Mouse (Mus musculus) heart, postnatal 25 days (tissue): ENCODE results near the gene Rnf169. TPM values are rescaled to one million over a fixed set of nuclear protein-coding genes. Genes with fewer than 3 reads are reported as not detected.
"Not testable (repeated sequence)": the region's sequence is repeated elsewhere in the genome, so short reads cannot be mapped to it uniquely, and the experiment has no call there.

Experiments used
- DNase-seq: peaks from one replicate; pipeline ENCODE4 v3.0.0; 2022; ENCODE audit warnings: low spot score
- intact Hi-C: fragments of 180-260 bp; cut with DNase I; formaldehyde crosslinking; loops from one replicate; pipeline ENCODE4 v1.15.1; 2025
- total RNA-seq, 2 experiments: library from RNA; stranded (reverse); gene quantifications; 2 replicates each; pipeline ENCODE4 v1.2.3; 2021

Gene Rnf169
- total RNA-seq, 2 experiments from 2014 or later = 9.8 to 10.2 TPM

- intact Hi-C loops = no loop called here
These were observed 22.9 kb downstream of the Rnf169 start for GRCm38 (mm10) chr7:99957226-99957965.

DNA sequence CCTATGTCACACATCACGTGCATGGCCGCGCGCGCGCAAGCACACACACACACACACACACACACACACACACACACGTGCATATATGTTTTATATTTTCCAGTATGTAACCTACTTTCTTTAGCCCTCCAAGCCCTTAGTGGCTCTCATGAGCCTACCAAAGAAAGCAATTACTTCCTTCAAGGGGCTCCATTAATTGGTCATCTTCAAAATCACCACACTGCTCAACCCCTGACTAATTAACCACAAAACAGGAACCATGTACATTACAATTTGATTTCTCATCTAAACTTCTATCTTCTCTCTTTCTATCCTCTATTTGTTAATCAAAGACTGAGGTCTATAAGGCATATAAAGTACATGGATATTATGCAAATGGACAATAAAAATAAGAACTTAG is 24.2 kb downstream of the Rnf169 start:
- DNase-seq = no peak
- intact Hi-C loops = no loop called here

More at GRCm38 (mm10) chr7:99957226-99957965, 22.9 kb downstream of the Rnf169 start:
- no peak for DNase-seq

DNA sequence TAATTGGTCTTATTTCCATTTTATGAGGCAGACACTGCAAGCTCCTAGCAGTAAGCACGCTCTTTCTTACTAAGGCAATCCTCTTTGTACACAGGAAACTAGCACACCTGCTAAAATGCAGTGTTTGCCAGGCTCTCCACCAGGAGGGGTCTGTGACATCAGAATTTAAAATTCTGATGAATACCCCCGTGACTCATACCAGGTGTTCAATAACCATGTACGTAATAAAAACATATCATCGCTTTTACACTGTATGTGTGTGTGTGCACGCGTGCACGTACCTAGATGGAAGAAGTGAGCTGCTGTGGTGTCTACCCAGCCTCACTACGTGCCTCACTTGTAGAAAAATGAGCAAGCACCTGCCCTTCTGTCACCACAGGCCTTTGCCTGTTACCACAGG is 26.0 kb downstream of the Rnf169 start:
- intact Hi-C loops = no loop called here
- no peak for DNase-seq

GRCm38 (mm10) chr7:99953442-99954098 is 26.7 kb downstream of the Rnf169 start:
- no peak for DNase-seq
- intact Hi-C loops = no loop called here

GRCm38 (mm10) chr7:99947329-99947728 is 32.9 kb downstream of the Rnf169 start:
- DNase-seq = no peak
- intact Hi-C loops = no loop called here

GRCm38 (mm10) chr7:99946356-99946755 is 33.9 kb downstream of the Rnf169 start:
- no peak for DNase-seq
- intact Hi-C loops = no loop called here

- intact Hi-C loops = no loop called here
- no peak for DNase-seq
These were observed 34.3 kb downstream of the Rnf169 start for GRCm38 (mm10) chr7:99945939-99946338.

GRCm38 (mm10) chr7:99945012-99945411 is 35.2 kb downstream of the Rnf169 start:
- DNase-seq, intact Hi-C loops: not testable (repeated sequence)

DNA sequence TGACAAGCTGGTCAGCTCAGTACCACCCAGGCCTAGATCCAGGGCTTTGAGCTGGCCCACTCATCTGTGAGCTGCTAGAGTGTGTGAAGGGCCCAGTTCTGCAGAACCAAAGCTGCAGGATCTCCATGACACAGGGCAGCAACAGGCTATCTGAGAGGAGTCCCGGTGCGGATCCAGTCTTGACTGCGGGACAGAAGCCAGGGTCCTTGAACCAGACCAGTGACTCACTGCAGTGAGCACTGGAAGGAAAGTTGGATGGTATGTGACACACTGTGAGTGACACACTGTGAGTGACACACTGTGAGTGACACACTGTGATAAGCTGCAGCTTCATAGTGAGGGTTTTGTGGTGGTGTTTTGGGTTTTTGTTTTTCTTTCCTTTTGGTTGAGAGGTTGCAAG is 35.7 kb downstream of the Rnf169 start:
- DNase-seq = no peak
- intact Hi-C loops = no loop called here

DNA sequence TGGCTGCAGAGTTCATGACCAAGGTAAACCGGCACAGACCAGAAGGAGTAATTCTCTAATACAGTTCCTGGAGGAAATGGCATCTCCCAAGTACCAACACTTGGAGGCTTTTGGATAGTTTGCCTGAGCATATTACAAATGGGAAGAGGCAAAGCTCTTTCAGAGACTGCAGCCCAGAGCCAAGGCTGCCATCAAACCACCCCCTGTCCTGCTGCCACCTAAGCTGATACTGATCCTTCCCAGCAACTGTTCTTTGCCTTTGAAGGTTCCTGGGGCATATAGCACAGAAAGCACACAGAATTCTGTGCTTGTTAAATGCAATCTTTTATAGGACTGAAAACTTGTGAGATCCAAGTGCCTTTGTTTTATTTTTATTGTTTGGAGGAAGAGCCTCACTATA is 39.6 kb downstream of the Rnf169 start:
- intact Hi-C loops = no loop called here

GRCm38 (mm10) chr7:99935758-99936157 is 44.5 kb downstream of the Rnf169 start:
- no peak for DNase-seq
- intact Hi-C loops = no loop called here

More for the DNA sequence above, 39.6 kb downstream of the Rnf169 start:
- no peak for DNase-seq

- intact Hi-C loops = loop anchor here (1.0 kb wide), 1 partner anchor 54 kb away; no protein-coding TSS in a partner anchor
- DNase-seq = no peak
These were observed 53.1 kb downstream of the Rnf169 start for GRCm38 (mm10) chr7:99926916-99927714.

- intact Hi-C loops = no loop called here
- DNase-seq = no peak
These were observed 59.8 kb downstream of the Rnf169 start for GRCm38 (mm10) chr7:99920416-99920815.

DNA sequence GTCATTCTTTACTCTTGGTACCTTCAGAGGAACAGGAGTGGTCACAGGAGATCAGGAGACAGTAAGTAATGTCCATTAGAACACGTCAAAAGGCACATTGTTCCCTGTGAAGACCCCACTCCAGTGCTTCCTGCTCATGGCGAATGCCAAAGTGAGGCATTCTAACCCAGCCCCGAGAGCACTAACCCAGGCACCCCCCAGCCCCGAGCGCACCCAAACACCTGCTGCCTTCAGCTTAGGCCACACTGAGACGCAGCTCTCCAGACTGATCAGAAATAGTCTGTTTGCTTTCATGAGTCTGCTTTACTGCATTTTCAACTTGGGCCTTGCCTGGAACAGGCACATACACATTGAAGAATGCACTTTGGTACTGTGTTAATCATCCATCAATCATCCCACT is 60.3 kb downstream of the Rnf169 start:
- intact Hi-C loops = no loop called here

DNA sequence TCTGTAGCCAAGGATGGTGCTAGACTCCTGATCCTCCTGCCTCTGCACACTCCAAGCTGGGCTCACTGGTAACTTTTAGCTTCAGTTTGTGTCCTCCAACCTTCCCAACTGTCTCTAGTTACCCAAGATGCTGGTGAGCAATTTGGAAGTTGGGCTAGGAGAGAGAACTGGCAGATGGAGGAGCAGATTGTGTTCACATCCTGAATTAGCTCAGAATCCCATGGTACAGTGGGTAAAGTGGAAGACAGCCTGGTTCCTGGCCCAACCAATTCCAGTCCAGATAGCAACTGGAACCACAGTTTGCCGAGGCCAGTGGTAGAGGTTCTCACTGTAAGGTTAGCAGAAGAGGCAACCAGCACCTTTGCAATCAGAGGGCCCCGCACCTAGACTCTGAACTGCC is 61.1 kb downstream of the Rnf169 start:
- intact Hi-C loops = no loop called here
- DNase-seq = no peak

More for the DNA sequence above, 60.3 kb downstream of the Rnf169 start:
- DNase-seq = no peak

DNA sequence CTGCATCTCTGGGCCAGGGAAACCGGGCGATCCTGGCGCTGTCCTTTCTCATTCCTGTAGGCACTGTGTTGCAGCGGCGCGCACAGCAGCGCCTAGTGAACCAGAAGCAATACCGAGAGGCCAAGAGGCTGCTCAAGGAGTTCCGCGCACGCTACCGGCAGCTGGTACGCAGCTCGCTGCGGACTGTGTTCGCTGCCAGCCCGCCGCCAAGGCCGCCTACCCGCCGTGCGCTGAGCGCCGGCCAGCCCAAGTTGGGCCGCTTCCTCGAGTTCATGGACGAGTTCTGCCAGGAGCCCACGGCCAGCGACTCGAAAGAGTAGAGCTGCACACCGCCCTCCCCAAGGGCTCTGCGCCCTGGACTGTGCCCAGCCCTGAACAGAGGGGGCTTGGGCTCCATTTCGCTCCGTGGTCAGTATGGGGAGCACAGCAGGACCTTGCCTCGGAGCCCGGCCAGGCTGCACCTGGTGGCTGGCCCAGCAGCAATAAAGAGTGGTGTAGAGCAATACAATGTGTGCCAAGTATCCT is 62.9 kb downstream of the Rnf169 start:
- intact Hi-C loops = no loop called here
- no peak for DNase-seq

GRCm38 (mm10) chr7:99916741-99917319 is 63.4 kb downstream of the Rnf169 start:
- DNase-seq = no peak
- intact Hi-C loops = no loop called here

DNA sequence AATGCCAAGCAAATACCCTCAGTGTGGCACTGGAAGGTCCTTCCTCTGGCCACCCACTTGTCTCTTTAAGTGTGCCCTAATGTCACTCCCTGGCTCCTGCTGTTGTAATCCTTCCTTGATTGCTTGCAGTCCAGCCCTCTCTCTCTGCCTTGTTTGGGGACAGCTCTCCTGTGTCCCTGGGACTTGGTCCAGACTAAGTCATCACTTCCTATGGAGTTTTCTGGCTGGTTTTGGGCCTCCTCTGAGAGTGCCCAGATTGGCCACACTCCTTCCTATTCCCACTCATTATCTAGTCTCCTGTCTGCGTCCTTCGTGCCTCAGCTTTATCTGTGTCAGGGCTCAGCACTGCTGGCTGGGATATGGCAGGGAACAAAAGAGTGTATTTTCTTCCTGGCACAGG is 64.7 kb downstream of the Rnf169 start:
- no peak for DNase-seq
- intact Hi-C loops = no loop called here

DNA sequence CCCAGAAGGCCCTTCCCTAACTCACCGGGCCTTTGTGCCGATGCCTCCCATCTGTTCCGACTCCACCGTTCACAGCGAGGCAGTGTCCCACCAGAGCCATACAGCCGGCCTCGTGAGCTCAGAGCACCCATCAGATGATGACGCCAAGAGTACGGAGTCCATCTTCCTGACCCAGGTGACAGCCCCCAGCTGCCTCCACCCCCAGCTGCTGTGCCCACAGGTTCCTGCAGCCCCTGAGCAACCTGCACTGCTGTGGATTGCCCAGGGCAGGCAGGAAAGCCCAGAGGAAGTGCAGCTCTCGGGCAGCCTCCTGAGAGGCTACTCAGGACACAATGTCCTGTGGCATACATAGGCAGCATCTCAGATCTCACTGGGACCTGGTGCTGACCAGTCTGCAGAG is 65.9 kb downstream of the Rnf169 start:
- intact Hi-C loops = no loop called here
- no peak for DNase-seq

- intact Hi-C loops = no loop called here
- no peak for DNase-seq
These were observed 69.2 kb downstream of the Rnf169 start for GRCm38 (mm10) chr7:99911038-99911437.
